Mouse (Mus musculus) bone marrow, adult 2 months (tissue): ENCODE results near the gene Kif28.

ENCODE experiments used
- CTCF ChIP-seq: fragments of 200-500 bp; IDR thresholded peaks from 2 replicates; pipeline ENCODE4 v1.5.1; 2011; ENCODE audit warnings: low read length, control low read depth; ENCODE audit not compliant: control insufficient read depth, insufficient read depth
- POLR2A ChIP-seq: fragments of 200-500 bp; IDR thresholded peaks from 2 replicates; pipeline ENCODE4 v1.6.1; 2011; ENCODE audit warnings: low read depth, mild to moderate bottlenecking, control low read depth, low read length, borderline replicate concordance; ENCODE audit not compliant: control insufficient read depth

DNA sequence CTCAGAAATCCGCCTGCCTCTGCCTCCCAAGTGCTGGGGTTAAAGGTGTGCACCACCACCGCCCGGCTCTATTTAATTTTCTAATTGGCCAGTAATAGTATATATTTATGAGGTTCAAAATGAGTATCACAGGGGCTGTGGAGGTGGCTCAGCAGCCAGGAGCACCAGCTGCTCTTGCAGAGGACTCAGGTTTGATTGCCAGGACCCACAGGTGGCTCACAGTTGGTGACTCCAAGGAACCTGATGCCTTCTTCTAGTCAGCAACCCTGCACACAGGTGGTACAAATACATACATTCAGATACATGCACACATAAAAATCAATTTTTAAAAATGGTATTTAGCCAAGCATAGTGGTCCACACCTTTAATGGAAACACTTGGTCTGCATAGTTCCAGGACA lies 57.1 kb downstream of the Kif28 start:
- TF ChIP-seq CTCF, result no peak
- no peak for TF ChIP-seq POLR2A
